Mouse (Mus musculus) E14TG2a.4 (cell line): ENCODE results near the gene Ext2.

Source experiments
- CTCF ChIP-seq: conservative IDR thresholded peaks from 2 replicates; pipeline ENCODE4 v1.5.1; 2014; ENCODE audit warnings: low read length
- NANOG ChIP-seq: IDR thresholded peaks from 2 replicates; pipeline ENCODE4 v1.6.1; 2014; ENCODE audit warnings: borderline replicate concordance, low read length, mixed read lengths
- POU5F1 ChIP-seq: IDR thresholded peaks from 2 replicates; pipeline ENCODE4 v1.6.1; 2014; ENCODE audit warnings: low read length, borderline replicate concordance

GRCm38 (mm10) chr2:93770895-93771294, 51.5 kb downstream of the Ext2 start:
- TF ChIP-seq CTCF, result no peak
- TF ChIP-seq POU5F1, result no peak
- no peak for TF ChIP-seq NANOG
